Mouse (Mus musculus): Measurements from ENCODE around the gene Gpr37.

GRCm38 (mm10) chr6:25675111-25675510 lies 15.4 kb downstream of the Gpr37 start:
- TF ChIP-seq CTCF (IDR thresholded peaks at IDR 0.05; ENCODE audit: control insufficient read depth, insufficient read depth, insufficient read length) = no peak
- no peak for TF ChIP-seq MYOD1 (IDR thresholded peaks at IDR 0.05; ENCODE audit: control insufficient read depth, insufficient read length, low read depth)
- TF ChIP-seq USF1 (IDR thresholded peaks at IDR 0.05; ENCODE audit: low read depth) = no peak
- TF ChIP-seq MAX (IDR thresholded peaks at IDR 0.05) = no peak
- no peak for TF ChIP-seq MYOG (IDR thresholded peaks at IDR 0.05; ENCODE audit: control insufficient read depth, extremely low read depth, insufficient read length)
- TF ChIP-seq FOSL1 (IDR thresholded peaks at IDR 0.05; ENCODE audit: insufficient read depth, low read length, poor library complexity, severe bottlenecking) = no peak
